Mouse (Mus musculus): Measurements from ENCODE around the gene Pde4b.

DNA sequence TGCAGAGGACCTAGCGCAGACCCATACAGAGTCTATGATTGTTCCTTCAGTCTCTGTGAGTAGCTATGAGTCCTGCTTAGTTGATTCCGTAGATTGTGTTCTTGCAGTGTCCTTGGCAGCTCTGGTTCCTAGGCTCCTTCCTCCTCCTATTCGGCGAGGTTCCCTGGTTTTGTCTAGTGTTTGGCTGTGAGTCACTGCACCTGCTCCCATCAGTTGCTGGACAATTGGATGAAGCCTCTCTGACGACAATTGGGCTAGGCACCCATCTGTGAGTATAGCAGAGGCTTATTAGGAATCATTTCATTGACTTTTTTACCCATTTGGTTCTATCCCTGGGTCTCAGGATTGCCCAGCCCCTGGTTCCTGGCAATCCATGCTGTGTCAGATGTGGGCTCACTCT, 545.9 kb downstream of the Pde4b start:
- TF ChIP-seq POLR2A (IDR thresholded peaks at IDR 0.05; ENCODE audit: borderline replicate concordance, insufficient read depth, low read length) (no peak), CTCF (IDR thresholded peaks at IDR 0.05; ENCODE audit: borderline replicate concordance, insufficient read depth, low read depth, low read length) (no peak)
